Mouse (Mus musculus): ENCODE data around the gene Gm44502. TPM values are rescaled to one million over a fixed set of nuclear protein-coding genes. Genes with fewer than 3 reads are reported as not detected.

Gene Gm44502
- polyA plus RNA-seq, 1 experiment from 2014 or later = not detected

- 54% methylated on average over 12 of the region's 12 CpGs for WGBS
- Histone ChIP-seq H3K27ac (no peak overlapping the region), H3K4me3 (replicated peaks) (no peak overlapping the region), H3K27me3 (no peaks in the 10 kb centered on the region), H3K9ac (replicated peaks) (no peak overlapping the region), H3K36me3 (no peaks in the 10 kb centered on the region), H3K4me1 (replicated peaks) (no peaks in the 10 kb centered on the region), H3K4me2 (replicated peaks) (no peak overlapping the region), H3K9me3 (no peaks in the 10 kb centered on the region)
- ATAC-seq = no peak
These were observed 42.4 kb downstream of the Gm44502 start for GRCm38 (mm10) chr15:89387127-89387526.

GRCm38 (mm10) chr15:89384617-89385016 lies 44.9 kb downstream of the Gm44502 start, which contains the start of gene Klhdc7b:
TSS of gene Klhdc7b (plus strand) at chr15:89384917.
- ATAC-seq = no peak
- Histone ChIP-seq H3K4me1 (replicated peaks) (no peaks in the 10 kb centered on the region; the same call in 1 of the 2 replicates), H3K4me3 (replicated peaks) (no peak within 1 kb of the TSS), H3K27me3 (peaks cover 13% of the 10 kb centered on the region), H3K9me3 (no peaks in the 10 kb centered on the region), H3K9ac (replicated peaks) (no peak within 1 kb of the TSS), H3K27ac (no peak within 1 kb of the TSS), H3K4me2 (replicated peaks) (no peak within 1 kb of the TSS), H3K36me3 (no peaks in the 10 kb centered on the region)
- 92% methylated on average over 7 of the region's 7 CpGs for WGBS

GRCm38 (mm10) chr15:89379429-89379828 lies 50.1 kb downstream of the Gm44502 start:
- peak overlapping the region; percentile 58; the same call in 1 of the 2 replicates for H3K9ac ChIP-seq (replicated peaks)
- H3K27ac ChIP-seq = no peak overlapping the region
- H3K4me3 ChIP-seq (replicated peaks) = peak overlapping the region; percentile 38
- peaks cover 22% of the 10 kb centered on the region for H3K4me1 ChIP-seq (replicated peaks)
- peak overlapping the region; percentile 64 for H3K4me2 ChIP-seq (replicated peaks)
- ATAC-seq = peak; percentile 13; the same call in 1 of the 2 replicates
- 17% methylated on average over 10 of the region's 10 CpGs for WGBS
- no peaks in the 10 kb centered on the region for H3K9me3 ChIP-seq
- H3K36me3 ChIP-seq = no peaks in the 10 kb centered on the region
- peaks cover 51% of the 10 kb centered on the region for H3K27me3 ChIP-seq

GRCm38 (mm10) chr15:89378831-89379401 lies 50.6 kb downstream of the Gm44502 start, which contains the start of gene Odf3b:
TSS of gene Odf3b (minus strand) at chr15:89379282.
- no peaks in the 10 kb centered on the region for H3K9me3 ChIP-seq
- H3K4me3 ChIP-seq (replicated peaks) = peak within 1 kb of the TSS; percentile 38
- H3K27ac ChIP-seq = no peak within 1 kb of the TSS
- H3K36me3 ChIP-seq = no peaks in the 10 kb centered on the region
- 1% methylated on average over 33 of the region's 33 CpGs for WGBS
- H3K27me3 ChIP-seq = peaks cover 51% of the 10 kb centered on the region
- ATAC-seq = peak; percentile 21; the same call in 1 of the 2 replicates
- H3K9ac ChIP-seq (replicated peaks) = peak within 1 kb of the TSS; percentile 58
- peaks cover 27% of the 10 kb centered on the region for H3K4me1 ChIP-seq (replicated peaks)
- H3K4me2 ChIP-seq (replicated peaks) = peak within 1 kb of the TSS; percentile 64

- peak overlapping the region; percentile 64 for H3K4me2 ChIP-seq (replicated peaks)
- no peak for ATAC-seq
- peak overlapping the region; percentile 38 for H3K4me3 ChIP-seq (replicated peaks)
- peaks cover 51% of the 10 kb centered on the region for H3K27me3 ChIP-seq
- no peak overlapping the region for H3K27ac ChIP-seq
- peaks cover 29% of the 10 kb centered on the region for H3K4me1 ChIP-seq (replicated peaks)
- no peaks in the 10 kb centered on the region for H3K36me3 ChIP-seq
- peak overlapping the region; percentile 58 for H3K9ac ChIP-seq (replicated peaks)
- no peaks in the 10 kb centered on the region for H3K9me3 ChIP-seq
- 13% methylated on average over 42 of the region's 46 CpGs for WGBS
These were observed 51.3 kb downstream of the Gm44502 start for GRCm38 (mm10) chr15:89377938-89378828.

GRCm38 (mm10) chr15:89377362-89377761 lies 52.1 kb downstream of the Gm44502 start:
- no peak overlapping the region for H3K9ac ChIP-seq (replicated peaks)
- H3K36me3 ChIP-seq = peaks cover 4% of the 10 kb centered on the region
- 7% methylated on average over 18 of the region's 18 CpGs for WGBS
- H3K4me1 ChIP-seq (replicated peaks) = peaks cover 37% of the 10 kb centered on the region
- H3K4me3 ChIP-seq (replicated peaks) = no peak overlapping the region
- peaks cover 51% of the 10 kb centered on the region for H3K27me3 ChIP-seq
- H3K4me2 ChIP-seq (replicated peaks) = no peak overlapping the region
- no peak overlapping the region for H3K27ac ChIP-seq
- no peaks in the 10 kb centered on the region for H3K9me3 ChIP-seq
- ATAC-seq = no peak

- no peak within 1 kb of the TSS for H3K9ac ChIP-seq (replicated peaks)
- no peak within 1 kb of the TSS for H3K4me2 ChIP-seq (replicated peaks)
- H3K9me3 ChIP-seq = no peaks in the 10 kb centered on the region
- no peak for ATAC-seq
- H3K27me3 ChIP-seq = peaks cover 51% of the 10 kb centered on the region
- H3K4me1 ChIP-seq (replicated peaks) = peaks cover 39% of the 10 kb centered on the region
- H3K27ac ChIP-seq = no peak within 1 kb of the TSS
- peaks cover 8% of the 10 kb centered on the region for H3K36me3 ChIP-seq
- no peak within 1 kb of the TSS for H3K4me3 ChIP-seq (replicated peaks)
- WGBS = 27% methylated on average over 16 of the region's 16 CpGs
These were observed 52.5 kb downstream of the Gm44502 start, which contains the start of gene Tymp for GRCm38 (mm10) chr15:89376957-89377356. TSS of gene Tymp (minus strand) at chr15:89377039.

- ATAC-seq = no peak
- 82% methylated on average over 7 of the region's 7 CpGs for WGBS
These were observed 53.5 kb downstream of the Gm44502 start for GRCm38 (mm10) chr15:89376040-89376439.

GRCm38 (mm10) chr15:89374801-89375534 lies 54.5 kb downstream of the Gm44502 start:
- no peak for ATAC-seq
- 93% methylated on average over 17 of the region's 17 CpGs for WGBS
- 0 out of 2 replicates have a peak overlapping the region, but pooled peaks have one; percentile 14 for H3K9ac ChIP-seq (replicated peaks)
- no peak overlapping the region for H3K27ac ChIP-seq
- H3K9me3 ChIP-seq = no peaks in the 10 kb centered on the region
- no peak overlapping the region for H3K4me2 ChIP-seq (replicated peaks)
- H3K4me1 ChIP-seq (replicated peaks) = peaks cover 39% of the 10 kb centered on the region
- peaks cover 42% of the 10 kb centered on the region for H3K27me3 ChIP-seq
- peaks cover 28% of the 10 kb centered on the region for H3K36me3 ChIP-seq
- no peak overlapping the region for H3K4me3 ChIP-seq (replicated peaks)

More at GRCm38 (mm10) chr15:89376040-89376439, 53.5 kb downstream of the Gm44502 start:
- H3K4me1 ChIP-seq (replicated peaks) = peaks cover 39% of the 10 kb centered on the region
- peaks cover 51% of the 10 kb centered on the region for H3K27me3 ChIP-seq
- no peak overlapping the region for H3K27ac ChIP-seq
- H3K9me3 ChIP-seq = no peaks in the 10 kb centered on the region
- no peak overlapping the region for H3K4me2 ChIP-seq (replicated peaks)
- H3K36me3 ChIP-seq = peaks cover 17% of the 10 kb centered on the region
- no peak overlapping the region for H3K9ac ChIP-seq (replicated peaks)
- H3K4me3 ChIP-seq (replicated peaks) = no peak overlapping the region

GRCm38 (mm10) chr15:89374340-89374739 lies 55.2 kb downstream of the Gm44502 start:
- 53% methylated on average over 9 of the region's 9 CpGs for WGBS
- H3K4me3 ChIP-seq (replicated peaks) = peak overlapping the region; percentile 64
- no peaks in the 10 kb centered on the region for H3K9me3 ChIP-seq
- no peak for ATAC-seq
- peaks cover 36% of the 10 kb centered on the region for H3K27me3 ChIP-seq
- peak overlapping the region; percentile 95 for H3K27ac ChIP-seq
- H3K4me1 ChIP-seq (replicated peaks) = peaks cover 37% of the 10 kb centered on the region
- peak overlapping the region; percentile 86 for H3K9ac ChIP-seq (replicated peaks)
- H3K36me3 ChIP-seq = peaks cover 34% of the 10 kb centered on the region
- peak overlapping the region; percentile 71 for H3K4me2 ChIP-seq (replicated peaks)

GRCm38 (mm10) chr15:89373762-89374248 lies 55.7 kb downstream of the Gm44502 start, which contains the start of gene Sco2:
TSS of gene Sco2 (minus strand) at chr15:89373846.
- peak; percentile 89 for ATAC-seq
- Histone ChIP-seq H3K27ac (peak within 1 kb of the TSS; percentile 95), H3K4me2 (replicated peaks) (peak within 1 kb of the TSS; percentile 71), H3K9ac (replicated peaks) (peak within 1 kb of the TSS; percentile 86), H3K4me3 (replicated peaks) (peak within 1 kb of the TSS; percentile 64), H3K27me3 (peaks cover 30% of the 10 kb centered on the region), H3K36me3 (peaks cover 40% of the 10 kb centered on the region), H3K9me3 (no peaks in the 10 kb centered on the region), H3K4me1 (replicated peaks) (peaks cover 31% of the 10 kb centered on the region)
- under 1% methylated on average over 42 of the region's 42 CpGs for WGBS
